In genomic region chr7:139703146-139703825, GRCm38 (mm10) we compare ENCODE assay signal across 8 mouse cellular contexts. TPM values are rescaled to one million over a fixed set of nuclear protein-coding genes. Genes with fewer than 3 reads are reported as not detected.
DNase-seq lines count a peak whose midpoint lies in the region; ATAC-seq and TF ChIP-seq lines count a peak whose summit lies in the region.

No protein-coding gene starts in this region.

- H3K4me3 ChIP-seq in embryonic facial prominence, embryonic 11.5 days (ENCODE audit: low read depth, low read length), result no peak overlapping the region
- no peak overlapping the region for H3K4me3 ChIP-seq in heart, adult 2 months
- no peak overlapping the region for H3K4me3 ChIP-seq in limb, embryonic 11.5 days (ENCODE audit: low read depth, low read length)
- H3K4me3 ChIP-seq in midbrain, embryonic 13.5 days (replicated peaks), result no peak overlapping the region

- no peaks in the 10 kb centered on the region for H3K9me3 ChIP-seq in embryonic facial prominence, embryonic 11.5 days (replicated peaks; ENCODE audit: control insufficient read depth, low read length)
- H3K9me3 ChIP-seq in limb, embryonic 11.5 days (ENCODE audit: control insufficient read depth, low read length), result no peaks in the 10 kb centered on the region
- H3K9me3 ChIP-seq in midbrain, embryonic 13.5 days, result no peaks in the 10 kb centered on the region

- H3K79me2 ChIP-seq in heart, adult 2 months (replicated peaks; ENCODE audit: control insufficient read depth, insufficient read depth, low read length), result no peaks in the 10 kb centered on the region

- DNase-seq in 416B (ENCODE audit: low read depth), result peak; percentile 70
- DNase-seq in adrenal gland, postnatal 14 days, result peak; percentile 87
- DNase-seq in embryonic facial prominence, embryonic 11.5 days (ENCODE audit: low spot score), result peak; percentile 82
- peak; percentile 47 to 77 for DNase-seq in heart, adult 2 months
- DNase-seq in kidney, adult 8-10 months, result peak; percentile 31 to 81
- peak; percentile 86 for DNase-seq in limb, embryonic 11.5 days (ENCODE audit: low spot score)
- DNase-seq in splenic B cell, adult 2 months (ENCODE audit: low read depth, low spot score), result peak; percentile 65

- H3K27me3 ChIP-seq in embryonic facial prominence, embryonic 11.5 days (ENCODE audit: control insufficient read depth, insufficient read depth, low read length), result no peaks in the 10 kb centered on the region
- no peaks in the 10 kb centered on the region; the same call in 1 of the 2 replicates for H3K27me3 ChIP-seq in heart, adult 2 months (ENCODE audit: control insufficient read depth, insufficient read depth, low read length)
- H3K27me3 ChIP-seq in limb, embryonic 11.5 days (ENCODE audit: control insufficient read depth, insufficient read depth, low read length), result no peaks in the 10 kb centered on the region
- peaks cover 14% of the 10 kb centered on the region for H3K27me3 ChIP-seq in midbrain, embryonic 13.5 days
- H3K27me3 ChIP-seq in splenic B cell, adult 2 months (ENCODE audit: control insufficient read depth, insufficient read depth, low read length, poor library complexity, severe bottlenecking), result no peaks in the 10 kb centered on the region

- no peak overlapping the region for H3K4me2 ChIP-seq in embryonic facial prominence, embryonic 11.5 days (ENCODE audit: low read depth, low read length)
- no peak overlapping the region for H3K4me2 ChIP-seq in limb, embryonic 11.5 days (ENCODE audit: low read depth, severe bottlenecking)
- H3K4me2 ChIP-seq in midbrain, embryonic 13.5 days (replicated peaks), result no peak overlapping the region

- WGBS in embryonic facial prominence, embryonic 11.5 days, result 27% methylated on average over 6 of the region's 6 CpGs
- WGBS in heart, adult 2 months, result 18% methylated on average over 6 of the region's 6 CpGs
- WGBS in limb, embryonic 11.5 days, result 36% methylated on average over 6 of the region's 6 CpGs
- WGBS in midbrain, embryonic 13.5 days, result 36% methylated on average over 6 of the region's 6 CpGs

- H3K4me1 ChIP-seq in embryonic facial prominence, embryonic 11.5 days (ENCODE audit: control insufficient read depth, insufficient read depth, low read length), result no peaks in the 10 kb centered on the region
- no peaks in the 10 kb centered on the region for H3K4me1 ChIP-seq in heart, adult 2 months (ENCODE audit: control insufficient read depth, insufficient read depth, low read length)
- no peaks in the 10 kb centered on the region for H3K4me1 ChIP-seq in limb, embryonic 11.5 days (ENCODE audit: control insufficient read depth, insufficient read depth, low read length)
- 0 out of 2 replicates have a peak, but pooled peaks cover 2% of the 10 kb centered on the region for H3K4me1 ChIP-seq in midbrain, embryonic 13.5 days (replicated peaks)

- intact Hi-C loops in heart, adult 2 months (cut with DNase I), result loop anchor here (1.0 to 5.0 kb wide), 3 partner anchors 44 to 174 kb away; no protein-coding TSS in a partner anchor

- TF ChIP-seq CTCF in heart, adult 2 months (IDR thresholded peaks at IDR 0.05), result peak; percentile 93

- no peaks in the 10 kb centered on the region for H3K36me3 ChIP-seq in embryonic facial prominence, embryonic 11.5 days (replicated peaks; ENCODE audit: control insufficient read depth, insufficient read depth, low read depth, low read length)
- no peaks in the 10 kb centered on the region for H3K36me3 ChIP-seq in heart, adult 2 months (ENCODE audit: control insufficient read depth, insufficient read depth, low read length)
- H3K36me3 ChIP-seq in limb, embryonic 11.5 days (ENCODE audit: control insufficient read depth, insufficient read depth, low read length), result no peaks in the 10 kb centered on the region
- H3K36me3 ChIP-seq in midbrain, embryonic 13.5 days, result no peaks in the 10 kb centered on the region
- H3K36me3 ChIP-seq in splenic B cell, adult 2 months (ENCODE audit: control insufficient read depth, insufficient read depth, low read length, poor library complexity, severe bottlenecking), result no peaks in the 10 kb centered on the region

- no peak for TF ChIP-seq POLR2A in heart, adult 2 months (IDR thresholded peaks at IDR 0.05; ENCODE audit: insufficient read depth, low read depth, low read length)

- no peak overlapping the region for H3K27ac ChIP-seq in embryonic facial prominence, embryonic 11.5 days (replicated peaks; ENCODE audit: low read depth, low read length)
- H3K27ac ChIP-seq in heart, adult 2 months, result no peak overlapping the region
- H3K27ac ChIP-seq in limb, embryonic 11.5 days (replicated peaks; ENCODE audit: low read depth, low read length), result no peak overlapping the region
- no peak overlapping the region for H3K27ac ChIP-seq in midbrain, embryonic 13.5 days

- ATAC-seq in embryonic facial prominence, embryonic 11.5 days (replicated peaks; ENCODE audit: insufficient number of reproducible peaks, low FRiP score, low TSS enrichment, low read depth), result peak; percentile 79; the same call in 1 of the 2 replicates
- ATAC-seq in limb, embryonic 11.5 days (ENCODE audit: insufficient number of reproducible peaks, low FRiP score, low TSS enrichment, low read depth), result peak; percentile 72; the same call in 1 of the 2 replicates
- peak; percentile 92 for ATAC-seq in midbrain, embryonic 13.5 days

- H3K9ac ChIP-seq in embryonic facial prominence, embryonic 11.5 days (replicated peaks; ENCODE audit: low read length), result no peak overlapping the region
- H3K9ac ChIP-seq in heart, adult 2 months (ENCODE audit: low read depth, low read length), result no peak overlapping the region
- no peak overlapping the region for H3K9ac ChIP-seq in limb, embryonic 11.5 days (ENCODE audit: low read length)
- H3K9ac ChIP-seq in midbrain, embryonic 13.5 days (replicated peaks), result no peak overlapping the region

- TF ChIP-seq EP300 in heart, adult 2 months (IDR thresholded peaks at IDR 0.05; ENCODE audit: insufficient read depth, low read depth, low read length), result 0 out of 2 replicates have a peak, but pooled peaks have one; percentile 31

RNA-seq across cellular contexts. Expression of gene Cfap46, which starts 19.7 kb away (rescaled TPM):
- total RNA-seq in adrenal gland, postnatal 14 days (2021), result 0.48 and 0.56 TPM in 2 replicates
- polyA plus RNA-seq in embryonic facial prominence, embryonic 11.5 days (2014; fragmentation: Nextera tagmentation; extraction: Ambion mirVana), result 0.07 and 0.52 TPM in 2 replicates
- total RNA-seq in heart, adult 2 months (2021), result under 1 TPM in 1 of 2 experiments, not detected in 1; 0.08 TPM
- polyA plus RNA-seq in heart, adult 2 months (2012; rRNA removed), result 0.06 and 1.00 TPM in 2 replicates
- polyA plus RNA-seq in limb, embryonic 11.5 days (2014; fragmentation: Nextera tagmentation; extraction: Ambion mirVana), result 0.18 and 0.25 TPM in 2 replicates
- polyA plus RNA-seq in midbrain, embryonic 13.5 days (2015; fragmentation: Nextera tagmentation; extraction: Ambion mirVana), result 1.1 and 1.6 TPM in 2 replicates
